Mouse (Mus musculus) thymus, adult 2 months (tissue): Measurements from ENCODE around the gene Sox18. TPM values are rescaled to one million over a fixed set of nuclear protein-coding genes. Genes with fewer than 3 reads are reported as not detected.

Experiments used
- DNase-seq: peaks from one replicate; pipeline ENCODE4 v3.0.0; 2021
- H3K27ac ChIP-seq: fragments of 200-500 bp; 2 replicates; pipeline ENCODE4 v1.5.1; 2012; ENCODE audit warnings: low read length, control low read depth; ENCODE audit not compliant: control insufficient read depth, insufficient read depth
- H3K27me3 ChIP-seq: fragments of 200-500 bp; 2 replicates; pipeline ENCODE4 v1.6.1; 2012; ENCODE audit warnings: mild to moderate bottlenecking, low read length, moderate library complexity, mixed read lengths; ENCODE audit not compliant: control insufficient read depth, insufficient read depth
- H3K36me3 ChIP-seq: fragments of 200-500 bp; 2 replicates; pipeline ENCODE4 v1.6.1; 2012; ENCODE audit warnings: mild to moderate bottlenecking, low read length, moderate library complexity; ENCODE audit not compliant: control insufficient read depth, insufficient read depth
- H3K4me1 ChIP-seq: fragments of 200-500 bp; replicated peaks from 2 replicates; pipeline ENCODE4 v1.6.1; 2012; ENCODE audit warnings: low read length; ENCODE audit not compliant: control insufficient read depth, insufficient read depth
- H3K4me3 ChIP-seq: fragments of 200-500 bp; 2 replicates; pipeline ENCODE4 v1.5.1; 2012; ENCODE audit warnings: mild to moderate bottlenecking, low read length, control low read depth, moderate library complexity; ENCODE audit not compliant: control insufficient read depth, insufficient read depth
- CTCF ChIP-seq: fragments of 200-500 bp; IDR thresholded peaks from 2 replicates; pipeline ENCODE4 v1.5.1; 2012; ENCODE audit warnings: mild to moderate bottlenecking, control low read depth, low read length, moderate library complexity, borderline replicate concordance; ENCODE audit not compliant: control insufficient read depth, poor library complexity, insufficient read depth; ENCODE audit errors: extremely low read depth
- POLR2A ChIP-seq: fragments of 200-500 bp; IDR thresholded peaks from 2 replicates; pipeline ENCODE4 v1.6.1; 2012; ENCODE audit warnings: mild to moderate bottlenecking, low read length, control low read depth, moderate library complexity; ENCODE audit not compliant: control insufficient read depth, poor library complexity, insufficient read depth; ENCODE audit errors: extremely low read depth
- WGBS: fragments of 180-500 bp; shearing (Covaris S2); methylation state at CpG from one replicate; pipeline ENCODE4 v1.1.7; 2018; 5-methylcytosine and 5-hydroxymethylcytosine counted together
- polyA plus RNA-seq: library from polyadenylated mRNA; depleted of rRNA; stranded (reverse); fragments of >200 nt; gene quantifications from 2 replicates; pipeline ENCODE4 v1.2.3, GENCODE M21; 2012

The Sox18 gene
- polyA plus RNA-seq, 1 experiment = 21.7 TPM

DNA sequence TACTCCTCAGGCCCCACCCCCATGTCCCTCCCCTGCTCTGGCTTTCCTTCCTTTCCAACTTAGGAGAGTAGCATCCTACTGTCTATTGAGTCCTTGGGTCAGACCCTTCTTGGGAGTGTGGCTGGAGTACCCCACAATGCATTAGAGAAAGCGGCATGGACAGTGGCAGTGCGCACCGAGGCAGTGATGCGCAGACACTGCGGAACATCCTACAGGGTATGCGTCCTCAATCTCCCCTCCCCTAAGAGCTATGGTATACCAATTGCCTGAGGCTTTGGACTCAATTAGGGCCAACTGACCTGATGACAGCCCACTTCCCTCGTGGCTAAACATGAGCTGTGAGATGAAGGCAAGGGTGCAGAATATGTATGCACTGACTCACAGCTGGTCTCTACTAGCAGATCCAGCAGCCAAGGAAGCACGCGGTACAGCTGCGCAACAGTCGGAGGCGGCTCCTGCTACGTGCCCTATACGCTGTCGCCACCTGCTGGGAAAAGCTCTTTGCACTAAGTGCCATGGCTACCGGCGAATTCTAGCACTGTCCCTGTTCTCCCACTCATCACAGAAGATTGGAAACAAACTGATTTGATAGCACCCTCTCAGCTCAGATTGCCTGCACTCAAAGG is 12.4 kb downstream of the Sox18 start:
- Histone ChIP-seq H3K27me3 (no peaks in the 10 kb centered on the region), H3K4me1 (peaks cover 13% of the 10 kb centered on the region), H3K36me3 (peaks cover 19% of the 10 kb centered on the region), H3K27ac (no peak overlapping the region), H3K4me3 (no peak overlapping the region)
- WGBS = 29% methylated on average over 17 of the region's 17 CpGs
- TF ChIP-seq CTCF (no peak), POLR2A (no peak)
- peak; percentile 62 for DNase-seq

DNA sequence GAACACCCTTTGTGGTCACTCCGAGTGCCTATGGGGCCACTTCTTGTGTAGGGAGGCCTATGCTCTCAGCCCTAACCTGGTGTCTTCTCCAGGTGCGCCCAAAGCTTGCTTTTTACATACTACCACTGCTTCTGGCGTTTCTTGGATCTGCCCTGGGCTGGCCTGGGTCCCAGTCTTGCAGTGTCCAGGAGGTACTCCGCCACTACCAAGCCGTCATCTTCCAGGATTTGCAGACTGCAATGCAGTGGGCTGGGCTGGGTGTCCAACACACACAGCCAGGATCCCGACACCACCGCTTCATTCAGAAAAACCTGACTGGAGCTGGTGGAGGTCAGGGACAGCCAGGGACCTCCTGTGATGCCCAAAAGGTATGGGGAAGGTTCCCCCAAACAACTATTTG is 12.9 kb downstream of the Sox18 start:
- Histone ChIP-seq H3K27me3 (no peaks in the 10 kb centered on the region), H3K36me3 (peaks cover 19% of the 10 kb centered on the region), H3K4me3 (no peak overlapping the region), H3K4me1 (peaks cover 13% of the 10 kb centered on the region), H3K27ac (no peak overlapping the region)
- no peak for DNase-seq
- TF ChIP-seq CTCF = no peak
- no peak for TF ChIP-seq POLR2A
- 91% methylated on average over 7 of the region's 7 CpGs for WGBS

DNA sequence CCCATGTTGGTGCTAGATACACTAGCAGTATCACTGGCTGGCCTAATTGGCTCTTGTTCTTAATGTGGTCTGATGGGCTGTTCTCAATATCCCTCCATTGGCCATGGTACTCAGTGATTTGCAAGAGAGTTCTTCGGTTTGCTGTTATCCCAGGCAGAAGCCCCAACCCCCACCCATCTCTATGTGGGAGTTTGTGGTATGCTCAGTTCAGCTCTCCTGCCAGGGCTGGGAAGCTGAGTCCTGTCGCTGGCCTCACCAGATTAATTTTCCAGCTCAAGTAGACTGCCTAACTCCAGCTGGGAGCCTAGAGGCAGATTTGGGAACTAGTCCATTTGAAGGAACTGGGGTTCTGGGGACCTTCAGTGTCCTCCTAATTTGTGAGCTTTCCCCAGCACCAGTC is 14.0 kb downstream of the Sox18 start:
- no peak for DNase-seq
- H3K4me1 ChIP-seq = peaks cover 5% of the 10 kb centered on the region
- H3K4me3 ChIP-seq = no peak overlapping the region
- 97% methylated on average over 2 of the region's 2 CpGs for WGBS
- peaks cover 22% of the 10 kb centered on the region for H3K36me3 ChIP-seq
- no peak overlapping the region for H3K27ac ChIP-seq
- H3K27me3 ChIP-seq = no peaks in the 10 kb centered on the region
- TF ChIP-seq POLR2A = no peak

DNA sequence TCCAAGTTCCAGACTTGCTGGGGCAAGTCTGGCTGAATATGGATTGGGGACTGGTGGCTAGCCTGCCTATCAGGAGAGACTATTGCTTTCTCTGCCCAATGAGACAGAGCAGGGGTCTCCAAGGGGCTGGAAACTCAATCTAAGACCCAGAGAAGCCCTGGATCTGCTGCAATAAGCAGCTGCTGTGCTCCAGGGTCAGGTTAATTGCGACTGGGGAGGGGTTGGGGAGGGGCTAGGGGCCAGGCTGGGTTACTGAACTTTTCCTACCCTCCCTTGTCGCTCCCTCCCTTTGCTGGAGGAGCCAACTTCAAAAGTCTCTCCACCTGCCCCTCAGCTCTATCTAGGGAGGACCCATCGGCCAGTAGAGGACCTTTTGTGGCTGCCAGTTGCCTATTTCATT is 14.7 kb downstream of the Sox18 start, which contains the start of gene Gm29797:
Gene Gm29797, plus strand, starts transcription at position 301 of the 400 bp plus-strand sequence.
- no peak for DNase-seq
- Histone ChIP-seq H3K27ac (no peak within 1 kb of the TSS), H3K27me3 (no peaks in the 10 kb centered on the region), H3K4me3 (no peak within 1 kb of the TSS), H3K36me3 (peaks cover 28% of the 10 kb centered on the region), H3K4me1 (peaks cover 5% of the 10 kb centered on the region)
- WGBS = 98% methylated on average over 3 of the region's 3 CpGs
- no peak for TF ChIP-seq CTCF
- no peak for TF ChIP-seq POLR2A

DNA sequence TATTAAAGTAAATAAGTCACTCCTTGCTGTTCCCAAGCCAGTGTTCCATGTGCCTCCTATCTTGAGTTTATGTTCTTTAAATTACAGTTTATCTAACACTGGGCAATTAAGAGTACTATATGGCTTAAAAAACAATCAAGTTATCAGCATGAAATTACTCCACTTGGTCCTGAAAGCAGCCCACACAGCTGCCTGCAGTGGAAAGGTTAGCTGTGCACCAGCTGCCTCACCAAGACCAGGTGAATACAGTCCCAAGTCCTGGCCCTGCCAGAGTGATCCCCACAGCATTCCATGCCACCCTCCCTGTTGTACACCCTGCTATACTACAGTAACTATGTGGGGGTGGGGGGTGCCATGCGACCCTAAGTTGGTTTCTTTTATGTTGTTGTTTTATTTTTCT is 17.9 kb downstream of the Sox18 start:
- H3K4me3 ChIP-seq = no peak overlapping the region
- DNase-seq = no peak
- no peaks in the 10 kb centered on the region for H3K27me3 ChIP-seq
- H3K36me3 ChIP-seq = peaks cover 54% of the 10 kb centered on the region
- no peak for TF ChIP-seq CTCF
- no peak for TF ChIP-seq POLR2A
- WGBS = 83% methylated on average over 1 of the region's 1 CpGs
- no peak overlapping the region for H3K27ac ChIP-seq
- H3K4me1 ChIP-seq = no peaks in the 10 kb centered on the region

DNA sequence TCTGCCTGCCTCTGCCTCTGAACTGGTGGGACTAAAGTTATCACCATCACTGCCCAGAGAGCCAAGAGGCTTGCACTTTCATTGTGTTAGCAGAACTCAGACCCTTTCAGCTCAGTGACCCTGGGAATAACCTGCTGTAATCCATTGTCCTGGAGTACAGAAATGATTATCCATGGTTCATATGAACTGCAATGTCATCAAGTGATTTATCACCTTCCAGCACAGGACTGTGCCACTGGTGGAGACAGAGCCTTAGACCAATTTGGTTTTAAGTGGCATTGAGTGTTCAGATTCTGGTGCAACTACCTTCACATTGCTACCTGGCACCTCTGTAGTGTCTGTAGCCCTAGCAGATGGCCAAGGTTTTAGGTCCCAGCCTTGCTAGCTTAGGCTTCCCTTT is 18.4 kb downstream of the Sox18 start:
- H3K36me3 ChIP-seq = peaks cover 58% of the 10 kb centered on the region
- H3K27me3 ChIP-seq = no peaks in the 10 kb centered on the region
- DNase-seq = no peak
- TF ChIP-seq CTCF = no peak
- H3K4me3 ChIP-seq = no peak overlapping the region
- H3K4me1 ChIP-seq = no peaks in the 10 kb centered on the region
- no peak overlapping the region for H3K27ac ChIP-seq

DNA sequence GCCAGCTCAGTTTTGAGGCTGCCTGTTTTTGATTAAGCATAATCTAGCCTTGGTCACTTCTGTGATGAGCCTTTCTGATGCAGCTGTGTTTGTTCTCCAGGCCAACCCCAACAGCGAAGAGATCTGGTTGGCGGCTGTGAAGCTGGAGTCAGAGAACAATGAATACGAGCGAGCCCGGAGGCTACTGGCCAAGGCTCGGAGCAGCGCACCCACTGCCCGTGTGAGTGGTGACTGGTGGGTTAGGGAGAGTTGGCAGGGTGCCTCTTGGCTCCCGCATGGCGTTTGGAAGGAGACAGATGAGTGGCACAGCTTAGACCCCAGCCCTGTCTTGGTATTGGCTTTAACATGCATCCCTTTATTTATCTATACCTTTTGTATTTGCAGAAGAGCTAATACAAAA is 22.5 kb downstream of the Sox18 start:
- DNase-seq = no peak
- TF ChIP-seq POLR2A (no peak), CTCF (no peak)
- Histone ChIP-seq H3K4me1 (no peaks in the 10 kb centered on the region), H3K36me3 (peaks cover 65% of the 10 kb centered on the region), H3K4me3 (no peak overlapping the region), H3K27me3 (no peaks in the 10 kb centered on the region), H3K27ac (no peak overlapping the region)
- WGBS = 97% methylated on average over 10 of the region's 10 CpGs
